Mouse (Mus musculus): ENCODE data around the gene Egln2. TPM values are rescaled to one million over a fixed set of nuclear protein-coding genes. Genes with fewer than 3 reads are reported as not detected.
A peak's percentile ranks its signal among the peaks of the same experiment; 100 is the strongest.

The Egln2 gene
- polyA plus RNA-seq, 1 experiment from 2014 or later, result 91.5 TPM

DNA sequence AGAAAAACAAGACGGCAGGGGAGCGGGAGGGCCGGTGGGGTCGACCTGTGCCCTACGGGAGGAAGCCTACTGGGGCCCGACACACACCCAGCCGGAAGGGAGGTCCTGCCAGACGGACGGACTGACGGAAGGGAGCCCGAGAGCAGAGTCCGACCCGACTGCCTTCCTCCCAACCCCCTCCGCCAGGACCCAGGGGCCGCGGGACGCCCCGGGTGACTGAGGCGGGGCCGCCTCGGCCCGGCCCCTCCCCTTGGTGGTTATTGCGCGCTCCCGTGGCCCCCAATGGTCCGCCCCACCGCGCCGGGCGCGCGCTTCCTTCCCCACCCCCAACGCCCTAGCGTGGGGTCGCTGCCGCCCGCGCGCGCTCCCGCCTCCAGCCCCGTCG is 381 bp downstream of the Egln2 start:
- WGBS, result under 1% methylated on average over 37 of the region's 43 CpGs
- peak overlapping the region; percentile 80 for H3K4me3 ChIP-seq (ENCODE audit: low read depth, low read length)
- peak overlapping the region; percentile 98 for H3K27ac ChIP-seq (ENCODE audit: low read length)
- H3K4me2 ChIP-seq (ENCODE audit: low read length), result peak overlapping the region; percentile 95
- H3K9me3 ChIP-seq (replicated peaks; ENCODE audit: control insufficient read depth, low read length, poor library complexity, severe bottlenecking), result no peaks in the 10 kb centered on the region
- H3K27me3 ChIP-seq (ENCODE audit: control insufficient read depth, insufficient read depth, low read depth, low read length), result no peaks in the 10 kb centered on the region
- peak; percentile 51 for ATAC-seq
- H3K9ac ChIP-seq (ENCODE audit: low read depth, low read length), result peak overlapping the region; percentile 92
- peaks cover 14% of the 10 kb centered on the region for H3K36me3 ChIP-seq (ENCODE audit: control insufficient read depth, insufficient read depth, low read length)
- peaks cover 52% of the 10 kb centered on the region for H3K4me1 ChIP-seq (ENCODE audit: control insufficient read depth, insufficient read depth, low read length)

DNA sequence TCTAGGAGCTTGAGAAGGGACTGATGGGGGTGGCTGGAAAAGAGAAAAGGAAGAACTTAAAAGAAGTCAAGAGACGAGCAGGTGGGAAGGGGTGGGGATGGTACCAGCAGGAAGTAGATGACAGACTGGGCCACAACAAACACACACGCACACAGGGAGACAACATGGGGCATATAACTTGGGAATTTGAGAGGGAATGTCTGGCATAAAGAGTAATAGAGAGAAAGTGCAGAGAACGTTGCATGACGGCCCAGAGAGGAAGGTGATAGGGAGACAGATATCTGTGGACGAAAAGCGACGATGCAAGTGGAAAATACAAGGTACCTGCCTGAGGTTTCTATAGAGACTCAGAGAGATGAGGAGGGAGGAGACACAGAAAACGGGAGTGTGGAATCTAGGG is 906 bp downstream of the Egln2 start:
- peaks cover 58% of the 10 kb centered on the region for H3K4me1 ChIP-seq (ENCODE audit: control insufficient read depth, insufficient read depth, low read length)
- peaks cover 10% of the 10 kb centered on the region; the same call in 1 of the 2 replicates for H3K36me3 ChIP-seq (ENCODE audit: control insufficient read depth, insufficient read depth, low read length)
- H3K4me2 ChIP-seq (ENCODE audit: low read length), result peak overlapping the region; percentile 95
- WGBS, result 1% methylated on average over 8 of the region's 8 CpGs
- no peaks in the 10 kb centered on the region for H3K27me3 ChIP-seq (ENCODE audit: control insufficient read depth, insufficient read depth, low read depth, low read length)
- H3K9me3 ChIP-seq (replicated peaks; ENCODE audit: control insufficient read depth, low read length, poor library complexity, severe bottlenecking), result no peaks in the 10 kb centered on the region
- peak overlapping the region; percentile 92 for H3K9ac ChIP-seq (ENCODE audit: low read depth, low read length)
- no peak for ATAC-seq
- peak overlapping the region; percentile 80 for H3K4me3 ChIP-seq (ENCODE audit: low read depth, low read length)
- H3K27ac ChIP-seq (ENCODE audit: low read length), result peak overlapping the region; percentile 98

DNA sequence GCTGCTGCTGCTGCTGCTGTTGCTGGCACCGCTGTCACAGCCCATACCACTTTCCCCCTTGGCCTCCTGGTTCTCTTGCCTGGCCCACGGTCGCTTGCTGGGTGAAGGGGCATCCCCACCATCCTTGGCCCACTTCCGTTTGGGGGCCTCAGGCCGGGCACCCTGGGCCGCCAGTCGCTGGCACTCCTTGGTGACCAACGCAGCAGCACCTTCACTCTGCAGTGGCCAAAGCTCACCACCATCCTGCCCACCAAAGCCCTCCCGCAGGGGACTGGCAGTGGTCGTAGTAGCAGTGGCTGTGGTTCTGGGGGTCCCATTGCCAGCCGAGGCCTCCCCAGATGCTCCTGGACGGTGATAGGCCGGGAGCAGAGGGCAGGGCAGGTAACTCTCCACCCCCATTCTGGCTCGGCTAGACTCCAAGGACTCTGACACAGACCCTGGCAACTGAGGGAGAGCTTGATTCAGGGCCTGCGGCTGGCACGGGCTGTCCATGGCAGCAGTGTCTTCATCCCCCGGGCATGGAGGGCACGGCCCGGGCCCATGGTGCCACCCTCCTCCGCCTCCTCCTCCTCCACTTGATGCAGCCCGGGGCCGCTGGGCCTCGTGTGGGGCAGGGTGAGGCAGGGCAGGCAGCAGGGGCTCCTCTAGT is 1.5 kb downstream of the Egln2 start:
- peaks cover 63% of the 10 kb centered on the region for H3K4me1 ChIP-seq (ENCODE audit: control insufficient read depth, insufficient read depth, low read length)
- H3K9ac ChIP-seq (ENCODE audit: low read depth, low read length), result peak overlapping the region; percentile 92
- H3K27ac ChIP-seq (ENCODE audit: low read length), result peak overlapping the region; percentile 98
- ATAC-seq, result no peak
- peak overlapping the region; percentile 80 for H3K4me3 ChIP-seq (ENCODE audit: low read depth, low read length)
- no peaks in the 10 kb centered on the region for H3K9me3 ChIP-seq (replicated peaks; ENCODE audit: control insufficient read depth, low read length, poor library complexity, severe bottlenecking)
- H3K27me3 ChIP-seq (ENCODE audit: control insufficient read depth, insufficient read depth, low read depth, low read length), result no peaks in the 10 kb centered on the region
- peak overlapping the region; percentile 95 for H3K4me2 ChIP-seq (ENCODE audit: low read length)
- H3K36me3 ChIP-seq (ENCODE audit: control insufficient read depth, insufficient read depth, low read length), result peaks cover 10% of the 10 kb centered on the region; the same call in 1 of the 2 replicates
- WGBS, result 70% methylated on average over 23 of the region's 23 CpGs

DNA sequence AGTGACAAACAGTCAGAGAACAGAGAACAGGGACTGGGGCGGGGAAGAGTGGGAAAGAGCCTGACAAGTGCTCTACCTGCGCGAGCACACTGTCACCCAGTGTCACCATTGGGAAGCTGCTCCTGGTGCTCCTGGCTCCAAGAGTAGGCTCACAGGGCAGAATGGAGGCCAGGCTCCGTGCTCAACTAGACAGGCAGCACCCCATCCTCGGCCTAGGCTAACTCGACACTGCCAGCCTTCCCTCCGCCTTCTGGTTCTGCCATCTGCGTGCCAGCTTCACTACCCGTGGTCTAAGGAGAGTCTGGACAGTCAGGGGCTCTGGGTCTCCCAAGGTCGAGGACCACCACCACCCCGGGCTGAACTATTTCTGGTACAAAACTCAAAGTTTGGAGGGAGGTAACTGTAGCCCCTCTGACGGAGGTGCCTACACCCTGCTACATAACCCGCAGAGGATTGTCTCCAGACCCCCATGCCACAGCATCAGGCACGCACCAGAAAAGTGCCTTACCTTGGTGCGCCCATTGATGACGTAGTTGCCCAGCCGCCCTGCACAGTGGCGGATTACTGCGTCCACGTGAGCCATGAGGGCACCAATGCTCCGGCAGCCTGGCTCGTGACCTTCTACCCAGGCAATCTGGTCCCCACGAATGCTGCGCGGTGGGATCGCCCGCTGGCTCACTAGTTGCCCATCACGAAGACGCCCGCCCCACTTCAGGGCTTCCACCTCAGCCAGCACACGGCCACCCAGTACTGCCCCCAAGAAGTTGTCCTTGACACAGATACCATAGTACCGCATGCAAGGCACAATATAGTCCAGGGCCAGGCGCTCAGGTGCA is 2.3 kb downstream of the Egln2 start:
- Histone ChIP-seq H3K4me2 (ENCODE audit: low read length) (peak overlapping the region; percentile 95), H3K9ac (ENCODE audit: low read depth, low read length) (peak overlapping the region; percentile 92), H3K4me1 (ENCODE audit: control insufficient read depth, insufficient read depth, low read length) (peaks cover 66% of the 10 kb centered on the region), H3K4me3 (ENCODE audit: low read depth, low read length) (peak overlapping the region; percentile 80; the same call in 1 of the 2 replicates), H3K36me3 (ENCODE audit: control insufficient read depth, insufficient read depth, low read length) (peaks cover 10% of the 10 kb centered on the region; the same call in 1 of the 2 replicates), H3K27me3 (ENCODE audit: control insufficient read depth, insufficient read depth, low read depth, low read length) (no peaks in the 10 kb centered on the region), H3K9me3 (replicated peaks; ENCODE audit: control insufficient read depth, low read length, poor library complexity, severe bottlenecking) (no peaks in the 10 kb centered on the region), H3K27ac (ENCODE audit: low read length) (no peak overlapping the region)
- ATAC-seq, result no peak
- 88% methylated on average over 33 of the region's 33 CpGs for WGBS

DNA sequence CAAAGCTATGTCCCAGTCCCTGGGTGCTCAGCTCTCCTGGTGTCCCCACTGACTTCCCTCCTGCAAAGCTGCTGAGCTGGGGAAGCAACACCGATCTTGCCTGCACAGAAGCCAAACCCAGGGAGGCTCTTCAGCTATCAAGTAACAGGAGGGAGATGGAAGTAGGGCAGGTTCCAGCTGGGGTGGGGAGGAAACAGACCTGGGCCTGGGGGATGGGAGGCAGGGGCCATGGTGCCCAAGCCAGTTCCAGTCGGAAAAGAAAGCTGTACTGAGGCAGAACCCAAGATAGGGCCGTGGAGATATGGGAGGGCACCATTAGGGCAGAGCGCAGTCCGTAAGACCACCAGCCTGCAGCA is 3.2 kb downstream of the Egln2 start:
- H3K9me3 ChIP-seq (replicated peaks; ENCODE audit: control insufficient read depth, low read length, poor library complexity, severe bottlenecking), result no peaks in the 10 kb centered on the region
- no peak overlapping the region for H3K27ac ChIP-seq (ENCODE audit: low read length)
- H3K36me3 ChIP-seq (ENCODE audit: control insufficient read depth, insufficient read depth, low read length), result peaks cover 14% of the 10 kb centered on the region; the same call in 1 of the 2 replicates
- 86% methylated on average over 5 of the region's 5 CpGs for WGBS
- H3K9ac ChIP-seq (ENCODE audit: low read depth, low read length), result peak overlapping the region; percentile 52
- ATAC-seq, result no peak
- H3K4me2 ChIP-seq (ENCODE audit: low read length), result peak overlapping the region; percentile 95
- peak overlapping the region; percentile 0 for H3K4me3 ChIP-seq (ENCODE audit: low read depth, low read length)
- H3K27me3 ChIP-seq (ENCODE audit: control insufficient read depth, insufficient read depth, low read depth, low read length), result no peaks in the 10 kb centered on the region
- peaks cover 66% of the 10 kb centered on the region for H3K4me1 ChIP-seq (ENCODE audit: control insufficient read depth, insufficient read depth, low read length)

- H3K36me3 ChIP-seq (ENCODE audit: control insufficient read depth, insufficient read depth, low read length), result peaks cover 17% of the 10 kb centered on the region
- H3K27ac ChIP-seq (ENCODE audit: low read length), result no peak overlapping the region
- peak overlapping the region; percentile 0; the same call in 1 of the 2 replicates for H3K4me3 ChIP-seq (ENCODE audit: low read depth, low read length)
These were observed 3.7 kb downstream of the Egln2 start for GRCm38 (mm10) chr7:27162780-27163449.

GRCm38 (mm10) chr7:27161744-27162143 is 4.9 kb downstream of the Egln2 start:
- no peak overlapping the region for H3K27ac ChIP-seq (ENCODE audit: low read length)
- no peaks in the 10 kb centered on the region for H3K27me3 ChIP-seq (ENCODE audit: control insufficient read depth, insufficient read depth, low read depth, low read length)
- H3K4me2 ChIP-seq (ENCODE audit: low read length), result no peak overlapping the region
- peaks cover 24% of the 10 kb centered on the region for H3K36me3 ChIP-seq (ENCODE audit: control insufficient read depth, insufficient read depth, low read length)
- H3K4me1 ChIP-seq (ENCODE audit: control insufficient read depth, insufficient read depth, low read length), result peaks cover 60% of the 10 kb centered on the region
- H3K9me3 ChIP-seq (replicated peaks; ENCODE audit: control insufficient read depth, low read length, poor library complexity, severe bottlenecking), result no peaks in the 10 kb centered on the region
- H3K9ac ChIP-seq (ENCODE audit: low read depth, low read length), result peak overlapping the region; percentile 31; the same call in 1 of the 2 replicates
- no peak overlapping the region for H3K4me3 ChIP-seq (ENCODE audit: low read depth, low read length)
- ATAC-seq, result no peak
- WGBS, result 80% methylated on average over 4 of the region's 4 CpGs

More at GRCm38 (mm10) chr7:27162780-27163449, 3.7 kb downstream of the Egln2 start:
- Histone ChIP-seq H3K4me1 (ENCODE audit: control insufficient read depth, insufficient read depth, low read length) (peaks cover 66% of the 10 kb centered on the region), H3K4me2 (ENCODE audit: low read length) (peak overlapping the region; percentile 95), H3K9me3 (replicated peaks; ENCODE audit: control insufficient read depth, low read length, poor library complexity, severe bottlenecking) (no peaks in the 10 kb centered on the region), H3K9ac (ENCODE audit: low read depth, low read length) (peak overlapping the region; percentile 52), H3K27me3 (ENCODE audit: control insufficient read depth, insufficient read depth, low read depth, low read length) (no peaks in the 10 kb centered on the region)
- no peak for ATAC-seq
- WGBS, result 85% methylated on average over 5 of the region's 5 CpGs

DNA sequence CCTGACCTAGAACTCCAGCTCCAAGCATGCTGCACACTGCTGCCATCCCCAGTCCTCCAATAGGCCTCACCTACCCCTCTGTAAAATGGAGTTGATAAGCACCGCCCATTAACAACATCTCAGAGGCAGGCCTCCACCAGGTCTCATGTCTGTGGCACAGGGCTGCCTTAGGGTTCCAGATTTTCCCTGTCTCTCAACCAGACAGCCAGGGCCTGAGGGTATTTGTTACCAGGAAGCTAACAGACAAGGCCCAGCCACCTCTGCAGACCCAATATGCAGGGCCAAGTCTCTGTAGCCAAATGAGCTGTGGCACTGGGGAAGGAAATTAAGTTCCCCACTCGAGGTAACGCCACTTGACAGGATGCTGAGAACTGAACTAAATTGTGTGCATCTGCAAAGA is 5.7 kb downstream of the Egln2 start:
- Histone ChIP-seq H3K9ac (ENCODE audit: low read depth, low read length) (no peak overlapping the region), H3K9me3 (replicated peaks; ENCODE audit: control insufficient read depth, low read length, poor library complexity, severe bottlenecking) (no peaks in the 10 kb centered on the region), H3K27ac (ENCODE audit: low read length) (no peak overlapping the region), H3K4me2 (ENCODE audit: low read length) (no peak overlapping the region), H3K4me3 (ENCODE audit: low read depth, low read length) (no peak overlapping the region), H3K4me1 (ENCODE audit: control insufficient read depth, insufficient read depth, low read length) (peaks cover 60% of the 10 kb centered on the region), H3K27me3 (ENCODE audit: control insufficient read depth, insufficient read depth, low read depth, low read length) (no peaks in the 10 kb centered on the region), H3K36me3 (ENCODE audit: control insufficient read depth, insufficient read depth, low read length) (peaks cover 24% of the 10 kb centered on the region)
- 89% methylated on average over 3 of the region's 3 CpGs for WGBS
- no peak for ATAC-seq
